Mouse (Mus musculus) layer of hippocampus, postnatal 25 days (tissue): Measurements from ENCODE around the gene Ephb1. TPM values are rescaled to one million over a fixed set of nuclear protein-coding genes. Genes with fewer than 3 reads are reported as not detected.

Experiments
- DNase-seq, 2 experiments: peaks; one replicate each; pipeline ENCODE4 v3.0.0; 2022; ENCODE audit warnings: mixed read lengths in 2 of 2, low spot score in 1 of 2; ENCODE audit errors: extremely low spot score in 1 of 2
- total RNA-seq, 2 experiments: library from RNA; stranded (reverse); gene quantifications; 2 replicates each; pipeline ENCODE4 v1.2.3; 2021

The Ephb1 gene
- total RNA-seq, 2 experiments from 2014 or later = 30.1 to 32.2 TPM

GRCm38 (mm10) chr9:102181810-102182490 is 172.5 kb downstream of the Ephb1 start:
- DNase-seq = no peak

GRCm38 (mm10) chr9:102181276-102181675 is 173.2 kb downstream of the Ephb1 start:
- DNase-seq = no peak

DNA sequence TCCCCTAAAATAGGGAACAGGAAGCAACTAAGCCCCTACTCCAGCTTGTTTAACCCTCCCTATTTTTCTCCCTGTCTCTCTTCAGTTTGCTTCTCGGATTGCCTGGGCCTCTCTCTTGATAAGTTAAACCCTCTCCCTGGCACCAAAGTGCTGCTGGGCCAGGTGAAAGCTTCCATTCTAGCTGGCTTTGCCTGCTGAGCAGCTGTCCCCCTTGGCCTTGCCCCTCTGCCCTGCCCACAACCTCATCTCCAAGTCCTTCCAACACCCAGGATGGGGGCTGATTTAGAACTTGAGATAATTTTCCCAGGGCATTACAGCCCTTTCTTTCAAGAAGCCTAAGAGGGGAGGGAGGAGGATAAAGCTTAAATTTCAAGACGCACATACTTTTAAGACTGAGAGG is 174.0 kb downstream of the Ephb1 start:
- DNase-seq = no peak

DNA sequence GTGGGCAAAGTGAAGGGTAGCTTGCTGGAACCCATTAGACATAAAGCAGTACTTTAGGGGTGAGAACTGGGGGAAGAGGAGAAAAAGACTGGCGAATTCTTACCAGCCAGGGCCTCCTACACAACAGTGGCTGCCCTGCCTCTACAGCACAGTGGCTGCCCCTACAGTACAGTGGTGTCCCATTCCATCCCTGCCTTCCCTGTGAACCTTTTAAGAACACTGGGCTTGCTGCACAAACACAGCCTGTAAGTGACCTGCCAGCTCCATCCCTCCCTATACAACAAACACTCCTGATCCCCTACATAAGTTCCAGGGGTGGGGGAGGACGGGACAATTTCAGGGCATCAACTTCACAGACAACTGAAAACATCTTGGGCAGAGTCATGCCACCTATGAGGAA is 174.4 kb downstream of the Ephb1 start:
- no peak for DNase-seq

DNA sequence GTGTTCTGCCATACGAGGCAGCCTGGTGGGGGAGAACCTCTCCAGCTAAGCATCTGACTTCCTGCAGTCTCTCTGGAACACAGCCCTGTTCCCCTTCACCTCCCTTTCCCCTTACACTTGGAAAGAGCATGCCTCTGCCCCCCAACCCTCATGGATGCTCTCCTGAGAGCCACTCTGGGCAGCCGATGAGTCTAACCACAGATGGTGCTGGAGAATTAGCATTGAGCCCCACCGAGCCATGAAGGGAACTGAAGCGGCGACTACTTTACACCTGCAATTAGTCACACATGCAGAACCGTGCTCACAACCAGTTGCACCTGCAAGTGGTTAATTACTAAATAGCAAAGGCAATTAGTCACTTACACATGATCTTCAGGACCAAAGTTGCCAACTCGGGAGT is 184.8 kb downstream of the Ephb1 start:
- no peak for DNase-seq

- no peak for DNase-seq
These were observed 198.6 kb downstream of the Ephb1 start for GRCm38 (mm10) chr9:102155876-102156275.

DNA sequence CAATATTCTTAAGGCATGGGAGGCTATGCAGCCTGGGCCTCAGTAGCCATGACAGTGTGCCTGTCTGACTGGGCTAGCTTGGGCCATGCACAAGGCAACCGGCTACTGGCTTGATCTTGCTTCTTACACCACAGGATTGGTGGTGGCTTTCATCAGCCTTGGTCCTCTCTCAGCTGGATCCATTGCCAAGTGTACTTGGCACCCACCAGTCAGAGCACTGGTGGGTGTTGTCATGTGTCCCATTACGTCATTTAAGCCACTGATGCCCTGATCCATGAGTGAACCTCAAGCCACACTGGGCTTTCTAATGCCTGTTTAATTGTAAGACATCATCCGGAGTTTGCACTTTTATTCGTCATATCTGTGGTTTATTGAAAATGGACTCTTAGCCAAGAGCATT is 215.3 kb downstream of the Ephb1 start:
- DNase-seq = no peak

DNA sequence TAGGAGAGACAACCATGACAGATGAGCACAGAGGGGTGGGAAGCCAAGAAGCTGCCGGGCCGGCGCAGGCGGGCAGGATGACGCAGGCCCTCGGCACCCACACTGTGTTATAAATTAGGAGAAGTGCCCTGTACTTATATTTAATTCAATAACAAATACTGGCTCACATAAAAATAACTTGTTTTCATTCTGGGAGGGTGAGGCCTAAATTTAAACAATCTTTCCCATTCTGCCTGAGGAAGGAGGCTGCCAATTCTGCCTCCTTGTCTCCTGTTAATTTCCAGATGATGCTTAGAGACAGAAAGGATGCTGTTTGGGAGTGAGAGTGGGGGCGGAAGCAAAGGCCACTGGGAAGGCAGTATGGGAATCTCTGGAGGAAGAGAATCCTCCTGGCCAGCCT is 215.8 kb downstream of the Ephb1 start:
- DNase-seq = no peak

DNA sequence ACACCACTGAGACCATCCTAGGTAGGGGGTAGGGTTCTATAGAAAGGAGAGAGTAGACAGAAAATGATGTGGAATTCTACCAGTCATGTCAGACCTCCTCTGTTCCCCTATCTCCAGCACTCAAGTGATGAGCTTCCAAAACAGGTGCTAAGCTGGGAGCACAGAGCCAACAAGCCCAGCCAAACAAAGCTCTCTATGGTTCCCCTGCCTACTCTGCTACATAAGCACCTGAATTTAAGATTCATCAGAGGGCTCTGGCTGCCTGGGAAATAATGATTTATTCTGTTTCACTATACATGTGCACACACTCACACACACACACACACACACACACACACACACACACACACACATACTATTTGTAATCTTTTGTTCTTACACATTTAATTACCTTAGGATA is 216.3 kb downstream of the Ephb1 start:
- DNase-seq = no peak

DNA sequence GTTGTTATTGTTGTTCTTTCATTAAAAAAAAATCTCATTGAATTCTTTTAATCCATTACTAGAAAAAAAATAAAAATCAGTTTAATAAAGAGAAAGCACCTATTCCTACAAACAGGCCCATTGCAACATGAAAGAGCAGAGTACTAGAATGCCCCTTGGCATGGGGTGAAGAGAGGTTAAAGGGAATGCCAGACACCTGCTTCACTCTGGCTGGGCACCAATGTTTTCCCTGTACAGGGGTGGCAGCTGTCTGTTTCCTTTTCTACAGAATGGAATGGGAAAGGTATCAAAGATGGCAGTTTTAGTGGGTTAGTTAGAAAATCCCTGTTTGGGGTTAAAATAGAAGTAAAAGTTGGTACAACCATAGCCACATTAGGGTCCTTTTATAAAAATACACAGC is 224.0 kb downstream of the Ephb1 start:
- DNase-seq = no peak

DNA sequence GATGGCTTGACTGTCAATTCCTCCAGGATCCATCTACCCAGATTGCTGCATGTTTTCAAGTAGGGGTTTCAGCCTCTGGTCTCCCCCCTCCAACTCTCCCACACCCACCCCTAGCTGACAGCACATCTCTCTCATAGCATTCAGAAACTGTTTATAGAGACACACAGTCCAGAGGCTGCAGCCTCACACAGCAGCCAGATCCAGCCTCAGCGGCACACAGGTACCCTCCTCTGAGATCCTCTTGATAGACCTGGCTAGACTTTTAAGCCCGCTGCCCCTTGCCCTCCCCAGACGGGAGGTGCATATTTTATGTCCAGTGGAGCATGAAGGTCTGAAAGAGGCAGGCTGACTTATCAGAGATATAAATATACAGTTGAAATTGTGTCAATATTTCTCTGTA is 228.0 kb downstream of the Ephb1 start:
- DNase-seq = no peak

DNA sequence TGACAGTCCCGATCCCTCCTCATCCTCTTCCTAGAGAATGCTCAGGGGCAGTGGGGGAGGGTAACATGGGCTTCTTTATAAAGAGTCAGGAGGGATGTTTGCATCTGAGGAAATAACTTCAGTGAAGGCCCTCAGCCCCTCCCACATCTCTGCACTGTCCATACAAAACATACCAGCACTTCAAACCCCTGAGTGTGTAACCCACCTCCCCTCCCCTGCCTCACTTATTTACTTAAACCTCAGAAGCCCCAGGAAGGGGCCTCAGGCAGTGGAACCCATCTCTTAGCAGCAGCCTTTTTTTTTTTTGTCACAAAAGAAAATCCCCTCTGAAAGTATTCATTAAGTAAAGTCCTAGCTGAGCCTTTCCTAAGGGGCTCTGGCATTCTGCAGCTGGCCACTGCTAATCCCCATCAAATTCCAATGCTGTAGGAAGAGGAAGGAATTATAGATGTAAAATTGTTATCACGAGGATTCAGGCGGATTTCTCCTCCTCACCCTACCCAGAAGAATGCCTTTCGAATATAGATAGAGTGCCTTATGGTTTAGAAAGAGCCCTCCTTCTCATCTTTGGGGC is 231.5 kb downstream of the Ephb1 start:
- DNase-seq = no peak

DNA sequence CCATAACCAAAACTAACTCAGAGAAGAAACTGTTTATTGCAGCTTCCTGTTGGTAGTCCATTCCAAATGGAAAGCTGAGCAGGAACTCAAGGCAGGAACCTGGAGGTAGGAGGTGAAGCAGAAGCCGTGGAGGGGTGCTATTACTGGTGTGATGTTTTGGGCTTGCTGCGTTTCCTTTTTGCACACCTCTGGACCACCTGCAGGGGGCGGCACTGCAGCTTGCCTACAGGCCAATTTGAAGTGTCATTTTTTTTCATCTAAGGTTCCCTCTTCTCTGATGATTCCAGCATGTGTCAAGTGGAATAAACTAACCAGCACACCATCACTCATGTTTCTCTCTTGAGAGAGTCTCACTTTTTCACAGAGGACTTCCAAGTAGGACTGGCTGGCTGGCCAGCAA is 235.1 kb downstream of the Ephb1 start:
- no peak for DNase-seq

DNA sequence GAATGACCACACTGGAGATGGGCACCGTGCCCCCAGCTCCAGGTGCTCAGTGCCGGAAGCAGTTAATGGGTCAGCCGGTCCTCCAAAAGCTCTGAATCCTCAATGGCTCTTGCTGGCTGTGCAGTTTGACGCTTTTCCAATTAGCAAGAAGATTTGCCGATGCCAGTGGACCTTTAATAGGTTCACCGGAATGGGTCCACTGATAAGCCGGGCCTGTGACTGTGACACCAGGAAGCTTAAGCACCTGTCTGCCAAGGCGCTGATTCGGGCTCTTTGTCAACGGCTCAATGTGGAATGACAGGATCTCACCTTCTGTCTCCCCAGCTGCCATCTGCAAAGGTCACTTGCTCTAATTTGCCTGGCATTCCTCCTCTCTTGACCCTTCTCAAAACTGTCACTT is 239.2 kb downstream of the Ephb1 start:
- DNase-seq = no peak

DNA sequence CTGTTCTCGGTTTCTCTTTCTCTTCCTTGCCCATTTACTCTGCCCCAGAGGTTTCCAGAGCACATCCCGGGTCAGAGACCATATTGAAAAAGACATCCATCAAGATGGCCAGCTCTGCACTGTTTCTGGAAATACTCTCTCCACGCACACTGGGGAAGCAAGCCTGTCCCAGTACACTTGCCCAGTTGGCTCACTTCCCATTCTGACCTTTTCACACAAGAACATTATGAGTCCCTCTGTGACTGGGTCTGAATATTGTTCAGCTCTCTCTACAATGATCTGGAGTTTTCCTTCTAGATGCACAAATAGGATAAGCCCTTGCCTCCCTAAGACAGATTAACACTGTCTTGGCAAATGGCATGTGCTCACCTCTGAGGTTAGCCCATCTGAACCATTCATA is 243.0 kb downstream of the Ephb1 start:
- no peak for DNase-seq

- DNase-seq = peak in 1 of 2 experiments; percentile 29
These were observed 246.5 kb downstream of the Ephb1 start for GRCm38 (mm10) chr9:102107978-102108377.

DNA sequence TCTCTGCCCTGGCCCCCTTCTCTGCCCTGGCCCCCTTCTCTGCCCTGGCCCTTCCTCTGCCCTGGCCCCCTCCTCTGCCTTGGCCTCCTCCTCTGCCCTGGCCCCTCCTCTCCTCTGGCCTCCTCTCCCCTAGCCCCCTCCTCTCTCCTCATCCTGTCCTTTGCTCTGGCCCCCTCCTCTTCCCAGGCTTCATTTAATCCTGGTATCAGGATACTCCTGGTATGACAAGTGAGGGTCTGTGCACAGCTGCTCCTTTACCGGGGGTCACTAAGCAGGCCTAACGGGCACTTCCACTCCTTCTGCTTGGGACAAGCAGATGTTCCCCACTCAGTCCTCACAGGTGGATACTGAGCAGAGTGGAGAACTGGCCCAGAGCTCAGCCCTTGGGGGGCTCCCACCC is 247.3 kb downstream of the Ephb1 start:
- DNase-seq = no peak

GRCm38 (mm10) chr9:102096825-102097224 is 257.7 kb downstream of the Ephb1 start:
- DNase-seq = no peak

GRCm38 (mm10) chr9:102088598-102088997 is 265.9 kb downstream of the Ephb1 start:
- no peak for DNase-seq

GRCm38 (mm10) chr9:102086053-102086706 is 268.3 kb downstream of the Ephb1 start:
- DNase-seq = no peak

DNA sequence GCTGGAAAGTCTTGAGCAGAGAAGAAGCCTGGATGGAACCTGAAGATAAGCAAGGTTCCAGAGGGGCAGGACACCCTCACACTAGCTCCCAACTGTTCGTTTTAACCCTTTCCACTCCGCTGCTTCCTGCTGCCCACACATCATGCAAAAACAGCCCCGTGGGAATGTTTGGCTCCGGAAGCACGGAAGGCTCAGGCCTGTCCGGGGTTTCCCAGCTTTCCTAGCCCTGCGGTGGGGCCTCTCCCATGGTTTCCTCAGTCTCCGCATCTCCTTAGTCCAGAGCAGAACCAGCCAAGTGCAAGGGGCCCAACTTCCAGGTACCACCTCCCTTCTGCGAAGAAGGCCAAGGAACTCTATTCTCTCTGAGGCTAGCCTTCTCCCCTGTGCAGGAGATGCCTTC is 269.0 kb downstream of the Ephb1 start:
- DNase-seq = no peak

DNA sequence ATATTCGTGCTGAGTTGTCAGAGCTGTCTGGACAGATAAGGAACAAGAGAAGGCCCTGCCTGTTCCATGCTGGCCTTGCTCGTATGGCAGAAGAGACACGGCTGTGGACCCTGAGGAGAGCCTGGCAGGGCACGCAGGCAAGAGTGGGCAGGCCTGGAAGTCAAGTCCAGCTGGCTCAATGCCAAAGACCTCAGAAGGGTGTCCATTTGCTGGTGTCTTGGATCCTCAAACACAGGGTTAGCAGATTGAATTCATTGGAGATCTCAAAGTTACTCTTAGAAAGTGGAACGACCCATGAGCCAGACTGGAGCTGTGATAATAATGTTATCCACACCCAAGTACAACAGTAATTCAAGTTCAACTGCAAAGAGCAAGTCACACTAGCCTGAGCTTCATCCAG is 273.6 kb downstream of the Ephb1 start:
- DNase-seq = no peak
